Mouse (Mus musculus): Measurements from ENCODE around the gene Rhbdf1. TPM values are rescaled to one million over a fixed set of nuclear protein-coding genes. Genes with fewer than 3 reads are reported as not detected.

Gene Rhbdf1
- total RNA-seq, 2 experiments from 2014 or later, result 30.5 to 31.1 TPM

- DNase-seq, result no peak
- intact Hi-C loops (cut with DNase I), result loop anchor here (5.0 kb wide), 2 partner anchors 34 to 46 kb away; partner anchors contain the start of genes Hbq1b and Snrnp25
These were observed 19.3 kb upstream of the Rhbdf1 start for GRCm38 (mm10) chr11:32241391-32241790.

- DNase-seq, result peak; percentile 78 to 83
- intact Hi-C loops (cut with DNase I), result loop anchor here (1.0 kb wide), 2 partner anchors 21 to 56 kb away; no protein-coding TSS in a partner anchor
These were observed 16.2 kb upstream of the Rhbdf1 start for GRCm38 (mm10) chr11:32238093-32238860.

- DNase-seq, result no peak
- intact Hi-C loops (cut with DNase I), result no loop called here
These were observed 15.3 kb upstream of the Rhbdf1 start for GRCm38 (mm10) chr11:32237411-32237795.

- peak; percentile 60 to 80 for DNase-seq
- intact Hi-C loops (cut with DNase I), result no loop called here
These were observed 14.8 kb upstream of the Rhbdf1 start for GRCm38 (mm10) chr11:32236712-32237410.

- intact Hi-C loops (cut with DNase I), result no loop called here
- DNase-seq, result no peak
These were observed 14.0 kb upstream of the Rhbdf1 start for GRCm38 (mm10) chr11:32236132-32236531.

- intact Hi-C loops (cut with DNase I), result no loop called here
- peak; percentile 79 to 83 for DNase-seq
These were observed 13.5 kb upstream of the Rhbdf1 start for GRCm38 (mm10) chr11:32235646-32236045.

GRCm38 (mm10) chr11:32234816-32235485, 12.9 kb upstream of the Rhbdf1 start:
- intact Hi-C loops (cut with DNase I), result no loop called here
- DNase-seq, result no peak

GRCm38 (mm10) chr11:32233895-32234294, 11.8 kb upstream of the Rhbdf1 start:
- intact Hi-C loops (cut with DNase I), result no loop called here
- DNase-seq, result peak; percentile 45 to 47

GRCm38 (mm10) chr11:32232848-32233247, 10.7 kb upstream of the Rhbdf1 start:
- peak in 1 of 2 experiments; percentile 37 for DNase-seq
- intact Hi-C loops (cut with DNase I), result no loop called here

GRCm38 (mm10) chr11:32231125-32231524, 9.0 kb upstream of the Rhbdf1 start:
- no peak for DNase-seq
- intact Hi-C loops (cut with DNase I), result no loop called here

GRCm38 (mm10) chr11:32230220-32230619, 8.1 kb upstream of the Rhbdf1 start:
- intact Hi-C loops (cut with DNase I), result no loop called here
- peak in 1 of 2 experiments; percentile 25 for DNase-seq

GRCm38 (mm10) chr11:32228292-32228845, 6.3 kb upstream of the Rhbdf1 start:
- intact Hi-C loops (cut with DNase I), result no loop called here
- DNase-seq, result no peak

- intact Hi-C loops (cut with DNase I), result no loop called here
- no peak for DNase-seq
These were observed 5.5 kb upstream of the Rhbdf1 start for GRCm38 (mm10) chr11:32227555-32227954.

GRCm38 (mm10) chr11:32227041-32227440, 4.9 kb upstream of the Rhbdf1 start:
- intact Hi-C loops (cut with DNase I), result no loop called here
- DNase-seq, result no peak

- peak; percentile 91 for DNase-seq
- intact Hi-C loops (cut with DNase I), result no loop called here
These were observed 4.2 kb upstream of the Rhbdf1 start, which contains the start of gene Mpg for GRCm38 (mm10) chr11:32226124-32226871. TSS of gene Mpg (plus strand) at chr11:32226505.

GRCm38 (mm10) chr11:32225222-32226104, 3.4 kb upstream of the Rhbdf1 start:
- peak; percentile 54 to 59 for DNase-seq
- intact Hi-C loops (cut with DNase I), result no loop called here

- intact Hi-C loops (cut with DNase I), result no loop called here
- DNase-seq, result peak; percentile 91 to 92
These were observed 2.5 kb upstream of the Rhbdf1 start for GRCm38 (mm10) chr11:32224468-32225139.

- DNase-seq, result no peak
- intact Hi-C loops (cut with DNase I), result no loop called here
These were observed 1.3 kb upstream of the Rhbdf1 start for GRCm38 (mm10) chr11:32223297-32223967.
